Mouse (Mus musculus) MEL (cell line): ENCODE measurements around the gene Pkdrej. TPM values are rescaled to one million over a fixed set of nuclear protein-coding genes. Genes with fewer than 3 reads are reported as not detected.

ENCODE experiments used
- DNase-seq: peaks from one replicate; pipeline ENCODE4 v3.0.0; 2011; ENCODE audit warnings: low read depth, low spot score
- H3K27ac ChIP-seq: 2 replicates; pipeline ENCODE4 v1.5.1; 2012; ENCODE audit warnings: low read depth, mild to moderate bottlenecking, control low read depth, low read length, moderate library complexity; ENCODE audit not compliant: control insufficient read depth
- H3K27me3 ChIP-seq, 2 experiments: fragments of 150-350 bp in 1 of 2; sonication (generic) in 1 of 2; 2 replicates each; pipeline ENCODE4 v1.6.1; 2012; ENCODE audit warnings: low read length in 2 of 2, mild to moderate bottlenecking in 2 of 2, improper control_type of control experiment in 1 of 2, moderate library complexity in 1 of 2; ENCODE audit not compliant: insufficient read depth in 2 of 2, control insufficient read depth in 1 of 2
- H3K36me3 ChIP-seq, 2 experiments: 2 replicates each; pipeline ENCODE4 v1.6.1; 2012 to 2014; ENCODE audit warnings: low read length in 2 of 2, improper control_type of control experiment in 1 of 2, inconsistent platforms in 1 of 2, mild to moderate bottlenecking in 1 of 2; ENCODE audit not compliant: insufficient read depth in 2 of 2, control insufficient read depth in 1 of 2
- H3K4me1 ChIP-seq, 2 experiments: fragments of 150-350 bp in 1 of 2; sonication (generic) in 1 of 2; 2 replicates each; pipeline ENCODE4 v1.6.1; 2012; ENCODE audit warnings: low read length in 2 of 2, improper control_type of control experiment in 1 of 2, mild to moderate bottlenecking in 1 of 2; ENCODE audit not compliant: insufficient read depth in 2 of 2, control insufficient read depth in 1 of 2
- H3K4me3 ChIP-seq, 2 experiments: fragments of 150-350 bp in 1 of 2; sonication (generic) in 1 of 2; 2 replicates each; pipeline ENCODE4 v1.5.1; 2012; ENCODE audit warnings: low read depth in 2 of 2, low read length in 2 of 2, mild to moderate bottlenecking in 2 of 2, moderate library complexity in 2 of 2, control low read depth in 1 of 2, improper control_type of control experiment in 1 of 2; ENCODE audit not compliant: control insufficient read depth in 1 of 2, insufficient read depth in 1 of 2
- H3K79me2 ChIP-seq: 2 replicates; pipeline ENCODE4 v1.6.1; 2012; ENCODE audit warnings: mild to moderate bottlenecking, low read length, moderate library complexity; ENCODE audit not compliant: control insufficient read depth, poor library complexity, insufficient read depth
- H3K9ac ChIP-seq: 2 replicates; pipeline ENCODE4 v1.6.1; 2012; ENCODE audit warnings: low read depth, mild to moderate bottlenecking, control low read depth, low read length, moderate library complexity; ENCODE audit not compliant: control insufficient read depth, poor library complexity, severe bottlenecking
- H3K9me3 ChIP-seq: fragments of 150-350 bp; sonication (generic); replicated peaks from 2 replicates; pipeline ENCODE4 v1.6.1; 2012; ENCODE audit warnings: mild to moderate bottlenecking, low read length, improper control_type of control experiment, moderate library complexity; ENCODE audit not compliant: insufficient read depth
- BHLHE40 ChIP-seq: IDR thresholded peaks from 2 replicates; pipeline ENCODE4 v1.6.1; 2012; ENCODE audit warnings: low read depth, mild to moderate bottlenecking, inconsistent platforms, low read length, improper control_type of control experiment, borderline replicate concordance
- CHD1 ChIP-seq: IDR thresholded peaks from 2 replicates; pipeline ENCODE4 v1.6.1; 2012; ENCODE audit warnings: low read depth, mild to moderate bottlenecking, inconsistent platforms, low read length, improper control_type of control experiment
- CHD2 ChIP-seq: IDR thresholded peaks from 2 replicates; pipeline ENCODE4 v1.6.1; 2011; ENCODE audit warnings: low read length, improper control_type of control experiment
- CTCF ChIP-seq, 3 experiments: IDR thresholded peaks in 2 of 3; conservative IDR thresholded peaks in 1 of 3; 2 replicates each; pipeline ENCODE4 v1.5.1; 2011 to 2012; ENCODE audit warnings: low read length in 3 of 3, low read depth in 2 of 3, mild to moderate bottlenecking in 2 of 3, improper control_type of control experiment in 1 of 3, inconsistent platforms in 1 of 3, mixed read lengths in 1 of 3, moderate library complexity in 1 of 3; ENCODE audit not compliant: control insufficient read depth in 1 of 3, insufficient read depth in 1 of 3, poor library complexity in 1 of 3, severe bottlenecking in 1 of 3
- E2F4 ChIP-seq: IDR thresholded peaks from 2 replicates; pipeline ENCODE4 v1.6.1; 2011; ENCODE audit warnings: low read depth, low read length, improper control_type of control experiment, borderline replicate concordance
- ELF1 ChIP-seq: IDR thresholded peaks from 2 replicates; pipeline ENCODE4 v1.6.1; 2014; ENCODE audit warnings: low read depth, mild to moderate bottlenecking, inconsistent platforms, low read length, improper control_type of control experiment, moderate library complexity
- EP300 ChIP-seq, 2 experiments: IDR thresholded peaks; 2 replicates each; pipeline ENCODE4 v1.6.1; 2011; ENCODE audit warnings: improper control_type of control experiment in 2 of 2, low read length in 2 of 2, low read depth in 1 of 2, mild to moderate bottlenecking in 1 of 2
- GABPA ChIP-seq: IDR thresholded peaks from 2 replicates; pipeline ENCODE4 v1.6.1; 2012; ENCODE audit warnings: low read depth, mild to moderate bottlenecking, inconsistent platforms, low read length, improper control_type of control experiment, moderate library complexity
- KAT2A ChIP-seq: conservative IDR thresholded peaks from 2 replicates; pipeline ENCODE4 v1.6.1; 2012; ENCODE audit warnings: low read depth, low read length, improper control_type of control experiment, inconsistent platforms
- MAFK ChIP-seq: IDR thresholded peaks from 2 replicates; pipeline ENCODE4 v1.6.1; 2011; ENCODE audit warnings: low read depth, mild to moderate bottlenecking, low read length, improper control_type of control experiment, borderline replicate concordance
- MEF2A ChIP-seq: IDR thresholded peaks from 2 replicates; pipeline ENCODE4 v1.6.1; 2014; ENCODE audit warnings: low read depth, mild to moderate bottlenecking, inconsistent platforms, low read length, improper control_type of control experiment; ENCODE audit not compliant: poor library complexity, insufficient replicate concordance, severe bottlenecking; ENCODE audit errors: extremely low read depth
- MXI1 ChIP-seq: IDR thresholded peaks from 2 replicates; pipeline ENCODE4 v1.6.1; 2011; ENCODE audit warnings: mild to moderate bottlenecking, low read depth, low read length, improper control_type of control experiment
- MYB ChIP-seq: IDR thresholded peaks from 2 replicates; pipeline ENCODE4 v1.6.1; 2011; ENCODE audit warnings: mild to moderate bottlenecking, low read depth, low read length, improper control_type of control experiment
- MYC ChIP-seq: IDR thresholded peaks from 2 replicates; pipeline ENCODE4 v1.6.1; 2011; ENCODE audit warnings: low read depth, mild to moderate bottlenecking, low read length, improper control_type of control experiment, moderate library complexity
- NELFE ChIP-seq: IDR thresholded peaks from 2 replicates; pipeline ENCODE4 v1.6.1; 2011; ENCODE audit warnings: low read depth, low read length, improper control_type of control experiment
- NRF1 ChIP-seq: IDR thresholded peaks from 2 replicates; pipeline ENCODE4 v1.6.1; 2014; ENCODE audit warnings: low read depth, mild to moderate bottlenecking, inconsistent platforms, low read length, improper control_type of control experiment, moderate library complexity; ENCODE audit not compliant: poor library complexity, insufficient read depth, severe bottlenecking
- POLR2A ChIP-seq, 2 experiments: IDR thresholded peaks; 2 replicates each; pipeline ENCODE4 v1.6.1; 2011 to 2012; ENCODE audit warnings: low read length in 2 of 2, mild to moderate bottlenecking in 2 of 2, control low read depth in 1 of 2, improper control_type of control experiment in 1 of 2, low read depth in 1 of 2, moderate library complexity in 1 of 2; ENCODE audit not compliant: control insufficient read depth in 1 of 2, insufficient read depth in 1 of 2, poor library complexity in 1 of 2
- POLR2AphosphoS2 ChIP-seq: IDR thresholded peaks from 2 replicates; pipeline ENCODE4 v1.6.1; 2011; ENCODE audit warnings: low read length, improper control_type of control experiment
- POLR2AphosphoS5 ChIP-seq: IDR thresholded peaks from 2 replicates; pipeline ENCODE4 v1.6.1; 2012; ENCODE audit warnings: low read depth, borderline replicate concordance, mild to moderate bottlenecking, inconsistent platforms, low read length, moderate library complexity, mixed read lengths
- RAD21 ChIP-seq: IDR thresholded peaks from 2 replicates; pipeline ENCODE4 v1.6.1; 2011; ENCODE audit warnings: mild to moderate bottlenecking, low read depth, low read length, improper control_type of control experiment
- SMC3 ChIP-seq: IDR thresholded peaks from 2 replicates; pipeline ENCODE4 v1.6.1; 2011; ENCODE audit warnings: low read depth, low read length, improper control_type of control experiment
- TAL1 ChIP-seq: IDR thresholded peaks from 2 replicates; pipeline ENCODE4 v1.6.1; 2012; ENCODE audit warnings: mild to moderate bottlenecking, inconsistent platforms, low read length, moderate library complexity, mixed read lengths
- USF2 ChIP-seq, 2 experiments: IDR thresholded peaks; 2 replicates each; pipeline ENCODE4 v1.6.1; 2011 to 2012; ENCODE audit warnings: improper control_type of control experiment in 2 of 2, low read length in 2 of 2, borderline replicate concordance in 1 of 2, inconsistent platforms in 1 of 2, low read depth in 1 of 2, mild to moderate bottlenecking in 1 of 2; ENCODE audit not compliant: insufficient read depth in 1 of 2
- ZC3H11A ChIP-seq: IDR thresholded peaks from 2 replicates; pipeline ENCODE4 v1.6.1; 2012; ENCODE audit warnings: low read depth, mild to moderate bottlenecking, inconsistent platforms, low read length, improper control_type of control experiment
- ZNF384 ChIP-seq: IDR thresholded peaks from 2 replicates; pipeline ENCODE4 v1.6.1; 2012; ENCODE audit warnings: low read depth, mild to moderate bottlenecking, inconsistent platforms, low read length, improper control_type of control experiment
- polyA plus RNA-seq, 2 experiments: library from polyadenylated mRNA; stranded (reverse) in 1 of 2; unstranded in 1 of 2; fragments of >175 nt in 1 of 2; fragments of >200 nt in 1 of 2; gene quantifications; 2 replicates each; pipeline versions ENCODE4 v1.2.1 to v1.2.4; 2012; ENCODE audit warnings: low replicate concordance in 2 of 2, low read depth in 1 of 2; ENCODE audit not compliant: insufficient read length in 2 of 2, insufficient read depth in 1 of 2, missing spikeins in 1 of 2
- total RNA-seq: library from RNA; depleted of rRNA; stranded (reverse); fragments of 300-350 nt; gene quantifications from 2 replicates; pipeline ENCODE4 v1.2.3, GENCODE M21; 2012

Pkdrej gene
- total and polyA plus RNA-seq, 3 experiments, result 0.27 to 0.56 TPM; not detected in 1

DNA sequence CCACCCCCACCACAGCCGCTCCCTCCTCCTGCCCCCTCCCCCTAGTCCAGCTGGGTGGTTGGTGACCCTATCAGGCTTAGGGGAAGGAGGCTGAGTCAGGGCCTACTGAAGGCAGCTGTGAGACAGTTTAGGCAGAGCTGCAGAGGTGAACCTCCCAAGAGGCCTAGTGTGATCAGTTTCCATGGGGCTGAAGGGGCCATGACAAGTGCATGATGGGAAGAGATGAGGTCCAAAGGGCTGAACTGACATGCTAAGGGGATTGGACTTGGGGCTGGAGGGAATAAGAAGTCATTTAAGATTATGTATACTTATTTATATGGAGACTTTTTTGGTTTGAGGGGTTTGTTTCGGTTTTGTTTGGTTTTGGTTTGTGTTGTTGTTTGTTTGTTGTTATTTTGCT lies 45.3 kb downstream of the Pkdrej start:
- Histone ChIP-seq H3K79me2 (no peaks in the 10 kb centered on the region), H3K9ac (no peak overlapping the region), H3K4me1 (no peaks in the 10 kb centered on the region), H3K36me3 (no peaks in the 10 kb centered on the region), H3K9me3 (no peaks in the 10 kb centered on the region), H3K27me3 (no peaks in the 10 kb centered on the region), H3K4me3 (no peak overlapping the region), H3K27ac (no peak overlapping the region)
- TF ChIP-seq CHD2 (no peak), POLR2AphosphoS2 (no peak), ELF1 (no peak), KAT2A (no peak), EP300 (IDR thresholded peaks at IDR 0.05; ENCODE audit: low read depth in 1 of 2, low read length in 2 of 2) (no peak), NRF1 (no peak), TAL1 (no peak), MYB (no peak), NELFE (no peak), POLR2A (IDR thresholded peaks at IDR 0.05; ENCODE audit: control insufficient read depth in 1 of 2, insufficient read depth in 1 of 2, low read depth in 1 of 2, low read length in 2 of 2, poor library complexity in 1 of 2) (no peak), CTCF (IDR thresholded peaks at IDR 0.05 in 2 of 3, conservative IDR thresholded peaks at IDR 0.05 in 1 of 3; ENCODE audit: control insufficient read depth in 1 of 3, insufficient read depth in 1 of 3, low read depth in 2 of 3, low read length in 3 of 3, poor library complexity in 1 of 3, severe bottlenecking in 1 of 3) (no peak), ZNF384 (no peak), E2F4 (no peak), RAD21 (no peak), MAFK (no peak), MEF2A (no peak), BHLHE40 (no peak), USF2 (IDR thresholded peaks at IDR 0.05; ENCODE audit: borderline replicate concordance in 1 of 2, insufficient read depth in 1 of 2, low read depth in 1 of 2, low read length in 2 of 2) (no peak)
- no peak for DNase-seq

DNA sequence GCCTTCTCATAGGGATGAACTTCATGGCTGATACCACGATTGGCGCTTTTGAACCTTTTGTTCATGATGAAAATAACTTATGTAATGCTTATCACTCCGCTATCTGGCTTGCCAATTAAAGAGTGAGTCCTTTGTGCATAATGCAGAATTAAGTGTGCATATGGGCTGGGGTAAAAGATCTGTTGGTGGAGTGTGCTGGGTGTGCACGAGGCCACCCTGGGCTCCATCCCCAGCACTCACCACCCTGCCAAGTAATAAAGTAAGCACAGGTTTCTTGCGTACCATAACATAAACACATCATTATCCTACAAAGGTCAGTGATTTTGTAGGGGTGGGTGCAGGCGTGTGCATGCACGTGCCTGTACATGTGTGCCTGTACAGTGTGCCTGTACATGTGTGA lies 46.5 kb downstream of the Pkdrej start:
- DNase-seq, result no peak

More for the DNA sequence above, 46.5 kb downstream of the Pkdrej start:
- no peaks in the 10 kb centered on the region for H3K9me3 ChIP-seq
- TF ChIP-seq CHD1 (no peak), POLR2AphosphoS2 (no peak), ZC3H11A (no peak), GABPA (no peak), USF2 (IDR thresholded peaks at IDR 0.05; ENCODE audit: borderline replicate concordance in 1 of 2, insufficient read depth in 1 of 2, low read depth in 1 of 2, low read length in 2 of 2) (no peak), MXI1 (no peak), MYC (no peak), POLR2AphosphoS5 (no peak), SMC3 (no peak), NRF1 (no peak)
- no peak overlapping the region for H3K27ac ChIP-seq
- H3K9ac ChIP-seq, result no peak overlapping the region
- H3K79me2 ChIP-seq, result no peaks in the 10 kb centered on the region
- no peaks in the 10 kb centered on the region for H3K36me3 ChIP-seq
- no peak overlapping the region for H3K4me3 ChIP-seq
- no peaks in the 10 kb centered on the region for H3K27me3 ChIP-seq
- H3K4me1 ChIP-seq, result no peaks in the 10 kb centered on the region
